Mouse (Mus musculus): ENCODE results near the gene Ddah1. TPM values are rescaled to one million over a fixed set of nuclear protein-coding genes. Genes with fewer than 3 reads are reported as not detected.

The Ddah1 gene
- total and polyA plus RNA-seq, 2 experiments from 2014 or later = 8.1 to 12.4 TPM

- Histone ChIP-seq H3K4me3 (ENCODE audit: low read depth, low read length) (no peak overlapping the region), H3K36me3 (replicated peaks; ENCODE audit: control insufficient read depth, insufficient read depth, low read length) (no peaks in the 10 kb centered on the region), H3K27ac (ENCODE audit: low read depth) (peak overlapping the region; percentile 85), H3K27me3 (ENCODE audit: control insufficient read depth, insufficient read depth, low read length) (no peaks in the 10 kb centered on the region), H3K4me1 (ENCODE audit: control insufficient read depth, insufficient read depth) (peaks cover 30% of the 10 kb centered on the region), H3K9ac (replicated peaks; ENCODE audit: low read depth, low read length) (no peak overlapping the region), H3K4me2 (ENCODE audit: low read depth, low read length) (peak overlapping the region; percentile 22; the same call in 1 of the 2 replicates), H3K9me3 (replicated peaks; ENCODE audit: control insufficient read depth, low read length) (no peaks in the 10 kb centered on the region)
- 24% methylated on average over 11 of the region's 11 CpGs for WGBS
- peak; percentile 84 for DNase-seq (ENCODE audit: low spot score)
- TF ChIP-seq CTCF (IDR thresholded peaks at IDR 0.05; ENCODE audit: low read depth) (no peak), EP300 (IDR thresholded peaks at IDR 0.05; ENCODE audit: low read depth) (peak; percentile 92)
- peak; percentile 81 for ATAC-seq (ENCODE audit: insufficient read depth, low read depth)
These were observed 139.3 kb downstream of the Ddah1 start for GRCm38 (mm10) chr3:145897749-145898148.

GRCm38 (mm10) chr3:145899832-145900231 lies 141.4 kb downstream of the Ddah1 start:
- H3K4me2 ChIP-seq (ENCODE audit: low read depth, low read length) = no peak overlapping the region; the same call in 1 of the 2 replicates
- H3K4me3 ChIP-seq (ENCODE audit: low read depth, low read length) = no peak overlapping the region
- TF ChIP-seq CTCF (IDR thresholded peaks at IDR 0.05; ENCODE audit: low read depth) (no peak), EP300 (IDR thresholded peaks at IDR 0.05; ENCODE audit: low read depth) (peak; percentile 59; the same call in 1 of the 2 replicates)
- H3K9me3 ChIP-seq (replicated peaks; ENCODE audit: control insufficient read depth, low read length) = no peaks in the 10 kb centered on the region
- H3K36me3 ChIP-seq (replicated peaks; ENCODE audit: control insufficient read depth, insufficient read depth, low read length) = no peaks in the 10 kb centered on the region
- peak; percentile 81 for ATAC-seq (ENCODE audit: insufficient read depth, low read depth)
- peaks cover 30% of the 10 kb centered on the region for H3K4me1 ChIP-seq (ENCODE audit: control insufficient read depth, insufficient read depth)
- H3K27ac ChIP-seq (ENCODE audit: low read depth) = peak overlapping the region; percentile 85
- 43% methylated on average over 8 of the region's 8 CpGs for WGBS
- H3K9ac ChIP-seq (replicated peaks; ENCODE audit: low read depth, low read length) = no peak overlapping the region
- peak; percentile 61 for DNase-seq (ENCODE audit: low spot score)
- no peaks in the 10 kb centered on the region for H3K27me3 ChIP-seq (ENCODE audit: control insufficient read depth, insufficient read depth, low read length)

- no peak overlapping the region for H3K4me3 ChIP-seq (ENCODE audit: low read depth, low read length)
- WGBS = 94% methylated on average over 8 of the region's 8 CpGs
- no peaks in the 10 kb centered on the region for H3K27me3 ChIP-seq (ENCODE audit: control insufficient read depth, insufficient read depth, low read length)
- no peaks in the 10 kb centered on the region for H3K36me3 ChIP-seq (replicated peaks; ENCODE audit: control insufficient read depth, insufficient read depth, low read length)
- ATAC-seq (ENCODE audit: insufficient read depth, low read depth) (no peak), DNase-seq (ENCODE audit: low spot score) (no peak)
- no peaks in the 10 kb centered on the region for H3K9me3 ChIP-seq (replicated peaks; ENCODE audit: control insufficient read depth, low read length)
- no peak overlapping the region for H3K27ac ChIP-seq (ENCODE audit: low read depth)
- no peak overlapping the region for H3K4me2 ChIP-seq (ENCODE audit: low read depth, low read length)
- peaks cover 18% of the 10 kb centered on the region for H3K4me1 ChIP-seq (ENCODE audit: control insufficient read depth, insufficient read depth)
- TF ChIP-seq CTCF (IDR thresholded peaks at IDR 0.05; ENCODE audit: low read depth) = no peak
- no peak for TF ChIP-seq EP300 (IDR thresholded peaks at IDR 0.05; ENCODE audit: low read depth)
- H3K9ac ChIP-seq (replicated peaks; ENCODE audit: low read depth, low read length) = no peak overlapping the region
These were observed 145.1 kb downstream of the Ddah1 start for GRCm38 (mm10) chr3:145903530-145903929.

- H3K27me3 ChIP-seq (ENCODE audit: control insufficient read depth, insufficient read depth, low read length) = no peaks in the 10 kb centered on the region
- H3K27ac ChIP-seq (ENCODE audit: low read depth) = no peak overlapping the region
- ATAC-seq (ENCODE audit: insufficient read depth, low read depth) (peak; percentile 36; the same call in 1 of the 2 replicates), DNase-seq (ENCODE audit: low spot score) (peak; percentile 41)
- H3K9me3 ChIP-seq (replicated peaks; ENCODE audit: control insufficient read depth, low read length) = no peaks in the 10 kb centered on the region
- peaks cover 3% of the 10 kb centered on the region; the same call in 1 of the 2 replicates for H3K4me1 ChIP-seq (ENCODE audit: control insufficient read depth, insufficient read depth)
- TF ChIP-seq CTCF (IDR thresholded peaks at IDR 0.05; ENCODE audit: low read depth) (peak; percentile 74), EP300 (IDR thresholded peaks at IDR 0.05; ENCODE audit: low read depth) (no peak)
- H3K9ac ChIP-seq (replicated peaks; ENCODE audit: low read depth, low read length) = no peak overlapping the region
- no peak overlapping the region for H3K4me3 ChIP-seq (ENCODE audit: low read depth, low read length)
- H3K36me3 ChIP-seq (replicated peaks; ENCODE audit: control insufficient read depth, insufficient read depth, low read length) = no peaks in the 10 kb centered on the region
- peak overlapping the region; percentile 38 for H3K4me2 ChIP-seq (ENCODE audit: low read depth, low read length)
- 44% methylated on average over 22 of the region's 22 CpGs for WGBS
These were observed 146.6 kb downstream of the Ddah1 start for GRCm38 (mm10) chr3:145904850-145905776.

- no peak for TF ChIP-seq CTCF (IDR thresholded peaks at IDR 0.05; ENCODE audit: low read depth)
- TF ChIP-seq EP300 (IDR thresholded peaks at IDR 0.05; ENCODE audit: low read depth) = no peak
These were observed 148.1 kb downstream of the Ddah1 start for GRCm38 (mm10) chr3:145906582-145906981.

More at GRCm38 (mm10) chr3:145906582-145906981, 148.1 kb downstream of the Ddah1 start:
- ATAC-seq (ENCODE audit: insufficient read depth, low read depth) (no peak), DNase-seq (ENCODE audit: low spot score) (no peak)
- Histone ChIP-seq H3K36me3 (replicated peaks; ENCODE audit: control insufficient read depth, insufficient read depth, low read length) (no peaks in the 10 kb centered on the region), H3K27ac (ENCODE audit: low read depth) (no peak overlapping the region), H3K9ac (replicated peaks; ENCODE audit: low read depth, low read length) (no peak overlapping the region), H3K27me3 (ENCODE audit: control insufficient read depth, insufficient read depth, low read length) (no peaks in the 10 kb centered on the region), H3K4me1 (ENCODE audit: control insufficient read depth, insufficient read depth) (no peaks in the 10 kb centered on the region), H3K4me2 (ENCODE audit: low read depth, low read length) (no peak overlapping the region), H3K9me3 (replicated peaks; ENCODE audit: control insufficient read depth, low read length) (no peaks in the 10 kb centered on the region), H3K4me3 (ENCODE audit: low read depth, low read length) (no peak overlapping the region)
- WGBS = 85% methylated on average over 9 of the region's 9 CpGs

All from heart, postnatal 0 days (tissue).